Mouse (Mus musculus) forebrain, embryonic 14.5 days (tissue): ENCODE results near the gene Cacnb4. TPM values are rescaled to one million over a fixed set of nuclear protein-coding genes. Genes with fewer than 3 reads are reported as not detected.

Source experiments
- ATAC-seq: fragments of 200-750 bp; cut with Nextera tagmentation; 2 replicates; pipeline ENCODE4 v1.8.0; 2017; ENCODE audit warnings: mild to moderate bottlenecking, moderate library complexity
- DNase-seq: peaks from one replicate; pipeline ENCODE4 v3.0.0-alpha.2; 2015; ENCODE audit warnings: low spot score
- H3K27ac ChIP-seq: fragments of 300-500 bp; sonication (generic); 2 replicates; pipeline ENCODE4 v1.5.1; 2014; ENCODE audit warnings: low read depth, mild to moderate bottlenecking, control low read depth, low read length, moderate library complexity
- H3K27me3 ChIP-seq: fragments of 300-500 bp; sonication (generic); replicated peaks from 2 replicates; pipeline ENCODE4 v1.6.1; 2014; ENCODE audit warnings: low read length, control low read depth, mixed read lengths; ENCODE audit not compliant: control insufficient read depth, insufficient read depth
- H3K36me3 ChIP-seq: fragments of 300-500 bp; sonication (generic); 2 replicates; pipeline ENCODE4 v1.6.1; 2014; ENCODE audit warnings: low read length, control low read depth; ENCODE audit not compliant: control insufficient read depth, insufficient read depth
- H3K4me1 ChIP-seq: fragments of 300-500 bp; sonication (generic); 2 replicates; pipeline ENCODE4 v1.6.1; 2014; ENCODE audit warnings: antibody characterized with exemption, low read length, control low read depth; ENCODE audit not compliant: control insufficient read depth, insufficient read depth
- H3K4me2 ChIP-seq: fragments of 300-500 bp; sonication (generic); 2 replicates; pipeline ENCODE4 v1.6.1; 2014; ENCODE audit warnings: mild to moderate bottlenecking, control low read depth, low read length
- H3K4me3 ChIP-seq: fragments of 300-500 bp; sonication (generic); 2 replicates; pipeline ENCODE4 v1.5.1; 2014; ENCODE audit warnings: low read depth, low read length, control low read depth
- H3K9ac ChIP-seq: fragments of 300-500 bp; sonication (generic); 2 replicates; pipeline ENCODE4 v1.6.1; 2014; ENCODE audit warnings: mild to moderate bottlenecking, low read length, control low read depth, moderate library complexity
- H3K9me3 ChIP-seq: fragments of 300-500 bp; sonication (generic); replicated peaks from 2 replicates; pipeline ENCODE4 v1.6.1; 2016; ENCODE audit warnings: low read length, control low read depth, mixed read lengths; ENCODE audit not compliant: control insufficient read depth
- WGBS: fragments of 180-500 bp; shearing (Covaris S2); extraction: QIAGEN DNeasy Blood & Tissue Kit; methylation state at CpG from one replicate; pipeline ENCODE4 v1.1.7; 2014; 5-methylcytosine and 5-hydroxymethylcytosine counted together
- polyA plus RNA-seq: library from polyadenylated mRNA; unstranded; fragments of >200 nt; fragmentation: Nextera tagmentation; extraction: Ambion mirVana; gene quantifications from 2 replicates; pipeline ENCODE4 v1.2.1, GENCODE M21; 2014

The Cacnb4 gene
- polyA plus RNA-seq, 1 experiment from 2014 or later, result 10.6 TPM

GRCm38 (mm10) chr2:52574929-52575328 is 101.7 kb downstream of the Cacnb4 start:
- 83% methylated on average over 3 of the region's 3 CpGs for WGBS
- H3K36me3 ChIP-seq, result no peaks in the 10 kb centered on the region
- H3K4me1 ChIP-seq, result no peaks in the 10 kb centered on the region
- H3K27me3 ChIP-seq, result no peaks in the 10 kb centered on the region
- H3K4me2 ChIP-seq, result no peak overlapping the region
- no peak overlapping the region for H3K27ac ChIP-seq
- ATAC-seq, result no peak
- DNase-seq, result no peak
- H3K9ac ChIP-seq, result no peak overlapping the region
- no peaks in the 10 kb centered on the region for H3K9me3 ChIP-seq
- H3K4me3 ChIP-seq, result no peak overlapping the region

- no peak overlapping the region for H3K9ac ChIP-seq
- no peak overlapping the region for H3K27ac ChIP-seq
- ATAC-seq (no peak), DNase-seq (no peak)
- no peaks in the 10 kb centered on the region for H3K36me3 ChIP-seq
- H3K4me1 ChIP-seq, result no peaks in the 10 kb centered on the region
- H3K9me3 ChIP-seq, result no peaks in the 10 kb centered on the region
- H3K4me2 ChIP-seq, result no peak overlapping the region
- no peaks in the 10 kb centered on the region for H3K27me3 ChIP-seq
- 94% methylated on average over 6 of the region's 6 CpGs for WGBS
- H3K4me3 ChIP-seq, result no peak overlapping the region
Observed at GRCm38 (mm10) chr2:52572221-52572620, 104.4 kb downstream of the Cacnb4 start.

GRCm38 (mm10) chr2:52571339-52571968 is 105.2 kb downstream of the Cacnb4 start:
- DNase-seq, result no peak
- H3K36me3 ChIP-seq, result no peaks in the 10 kb centered on the region
- 84% methylated on average over 13 of the region's 13 CpGs for WGBS
- no peak for ATAC-seq
- no peak overlapping the region for H3K4me2 ChIP-seq
- H3K9me3 ChIP-seq, result no peaks in the 10 kb centered on the region
- no peaks in the 10 kb centered on the region for H3K4me1 ChIP-seq
- no peak overlapping the region for H3K27ac ChIP-seq
- H3K27me3 ChIP-seq, result no peaks in the 10 kb centered on the region
- no peak overlapping the region for H3K4me3 ChIP-seq
- H3K9ac ChIP-seq, result no peak overlapping the region

GRCm38 (mm10) chr2:52570781-52571180 is 105.8 kb downstream of the Cacnb4 start:
- Histone ChIP-seq H3K36me3 (no peaks in the 10 kb centered on the region), H3K4me3 (no peak overlapping the region), H3K27ac (no peak overlapping the region), H3K27me3 (no peaks in the 10 kb centered on the region), H3K4me1 (no peaks in the 10 kb centered on the region), H3K9me3 (no peaks in the 10 kb centered on the region), H3K9ac (no peak overlapping the region), H3K4me2 (no peak overlapping the region)
- ATAC-seq (no peak), DNase-seq (no peak)
- 79% methylated on average over 5 of the region's 5 CpGs for WGBS

- H3K4me1 ChIP-seq, result no peaks in the 10 kb centered on the region
- H3K9ac ChIP-seq, result no peak overlapping the region
- no peak overlapping the region for H3K4me2 ChIP-seq
- H3K4me3 ChIP-seq, result no peak overlapping the region
- no peak for ATAC-seq
- no peaks in the 10 kb centered on the region for H3K36me3 ChIP-seq
- 94% methylated on average over 11 of the region's 11 CpGs for WGBS
- no peak for DNase-seq
- H3K9me3 ChIP-seq, result no peaks in the 10 kb centered on the region
- H3K27ac ChIP-seq, result no peak overlapping the region
- no peaks in the 10 kb centered on the region for H3K27me3 ChIP-seq
Observed at GRCm38 (mm10) chr2:52570171-52570570, 106.5 kb downstream of the Cacnb4 start.

GRCm38 (mm10) chr2:52568131-52568530 is 108.5 kb downstream of the Cacnb4 start:
- H3K27me3 ChIP-seq, result no peaks in the 10 kb centered on the region
- H3K27ac ChIP-seq, result no peak overlapping the region
- no peaks in the 10 kb centered on the region for H3K9me3 ChIP-seq
- WGBS, result 78% methylated on average over 3 of the region's 3 CpGs
- no peak overlapping the region for H3K4me2 ChIP-seq
- H3K4me3 ChIP-seq, result no peak overlapping the region
- ATAC-seq (no peak), DNase-seq (no peak)
- no peaks in the 10 kb centered on the region for H3K4me1 ChIP-seq
- no peak overlapping the region for H3K9ac ChIP-seq
- H3K36me3 ChIP-seq, result no peaks in the 10 kb centered on the region

- ATAC-seq (no peak), DNase-seq (no peak)
- Histone ChIP-seq H3K36me3 (no peaks in the 10 kb centered on the region), H3K4me2 (no peak overlapping the region), H3K9ac (no peak overlapping the region), H3K4me1 (no peaks in the 10 kb centered on the region), H3K9me3 (no peaks in the 10 kb centered on the region), H3K27me3 (no peaks in the 10 kb centered on the region), H3K27ac (no peak overlapping the region), H3K4me3 (no peak overlapping the region)
- WGBS, result 76% methylated on average over 3 of the region's 3 CpGs
Observed at GRCm38 (mm10) chr2:52567421-52567820, 109.2 kb downstream of the Cacnb4 start.

- H3K36me3 ChIP-seq, result no peaks in the 10 kb centered on the region
Observed at GRCm38 (mm10) chr2:52563277-52563676, 113.4 kb downstream of the Cacnb4 start.

GRCm38 (mm10) chr2:52562356-52562755 is 114.3 kb downstream of the Cacnb4 start:
- ATAC-seq, result no peak
- no peaks in the 10 kb centered on the region for H3K36me3 ChIP-seq
- no peaks in the 10 kb centered on the region for H3K9me3 ChIP-seq
- 90% methylated on average over 3 of the region's 3 CpGs for WGBS
- H3K27ac ChIP-seq, result no peak overlapping the region
- no peak overlapping the region for H3K9ac ChIP-seq
- no peak overlapping the region for H3K4me3 ChIP-seq
- no peaks in the 10 kb centered on the region; the same call in 1 of the 2 replicates for H3K4me1 ChIP-seq
- H3K4me2 ChIP-seq, result no peak overlapping the region
- no peak for DNase-seq
- no peaks in the 10 kb centered on the region for H3K27me3 ChIP-seq

More at GRCm38 (mm10) chr2:52563277-52563676, 113.4 kb downstream of the Cacnb4 start:
- 98% methylated on average over 5 of the region's 5 CpGs for WGBS
- Histone ChIP-seq H3K4me2 (no peak overlapping the region), H3K4me3 (no peak overlapping the region), H3K27me3 (no peaks in the 10 kb centered on the region), H3K4me1 (no peaks in the 10 kb centered on the region), H3K27ac (no peak overlapping the region), H3K9ac (no peak overlapping the region), H3K9me3 (no peaks in the 10 kb centered on the region)
- ATAC-seq (no peak), DNase-seq (no peak)
